Mouse (Mus musculus): ENCODE results near the gene Bhlhe23.

Bhlhe23 gene

DNA sequence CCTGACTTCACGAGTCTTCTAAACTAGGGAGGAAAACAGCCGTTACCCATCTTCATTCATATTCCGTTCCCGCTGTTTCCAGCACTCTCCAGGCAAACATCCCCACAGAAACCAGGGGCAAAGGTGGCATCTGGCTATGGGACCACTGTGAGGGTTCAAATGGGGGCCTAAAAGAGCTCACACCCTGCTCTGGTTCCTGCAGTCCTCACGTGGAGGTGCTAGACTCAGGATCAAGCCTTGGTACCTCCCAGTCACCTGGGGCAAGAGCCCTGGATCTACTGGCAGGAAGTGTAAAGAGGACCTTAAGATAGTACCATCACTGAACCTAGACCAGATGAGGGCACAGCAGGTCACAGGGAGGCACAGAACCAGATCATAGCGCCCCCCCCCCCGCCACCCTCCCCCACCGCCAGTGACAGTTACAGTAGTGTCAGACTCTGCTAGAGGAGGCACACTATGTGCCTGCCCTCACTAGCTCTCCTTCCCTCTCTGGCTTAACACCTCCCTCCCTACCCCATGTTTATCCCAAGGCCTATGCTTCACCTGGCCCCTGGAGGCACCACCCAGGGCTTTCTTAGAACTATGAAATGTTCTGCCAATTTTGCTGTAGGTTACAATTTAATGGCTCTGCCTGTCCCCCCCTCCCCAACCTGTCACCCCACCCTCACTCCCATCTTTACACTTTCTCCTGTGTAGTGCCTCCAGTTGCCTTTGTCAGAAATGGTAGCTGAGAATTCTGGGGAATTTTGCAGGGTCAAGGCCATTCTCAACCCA, 50.7 kb downstream of the Bhlhe23 start:
- in situ Hi-C loops (cut with MboI), result no loop called here

DNA sequence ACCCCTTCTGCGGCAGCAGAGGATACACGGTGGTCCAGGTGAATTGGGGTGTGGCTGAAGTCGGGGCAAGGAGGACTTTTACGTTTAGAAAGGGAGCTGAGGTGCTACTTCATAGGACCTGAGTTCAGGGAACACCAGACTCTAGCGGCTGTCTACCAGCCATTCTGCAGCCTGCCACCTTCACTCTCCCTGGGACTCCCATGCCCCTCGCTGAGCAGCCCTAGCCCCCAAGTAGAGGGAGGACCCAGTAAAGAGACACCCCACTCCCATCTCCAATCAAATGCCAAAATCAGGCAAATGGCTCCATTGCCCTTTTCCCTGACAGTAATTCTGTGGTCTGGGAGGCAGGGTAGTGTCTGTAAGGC, 51.3 kb downstream of the Bhlhe23 start:
- in situ Hi-C loops (cut with MboI), result no loop called here

DNA sequence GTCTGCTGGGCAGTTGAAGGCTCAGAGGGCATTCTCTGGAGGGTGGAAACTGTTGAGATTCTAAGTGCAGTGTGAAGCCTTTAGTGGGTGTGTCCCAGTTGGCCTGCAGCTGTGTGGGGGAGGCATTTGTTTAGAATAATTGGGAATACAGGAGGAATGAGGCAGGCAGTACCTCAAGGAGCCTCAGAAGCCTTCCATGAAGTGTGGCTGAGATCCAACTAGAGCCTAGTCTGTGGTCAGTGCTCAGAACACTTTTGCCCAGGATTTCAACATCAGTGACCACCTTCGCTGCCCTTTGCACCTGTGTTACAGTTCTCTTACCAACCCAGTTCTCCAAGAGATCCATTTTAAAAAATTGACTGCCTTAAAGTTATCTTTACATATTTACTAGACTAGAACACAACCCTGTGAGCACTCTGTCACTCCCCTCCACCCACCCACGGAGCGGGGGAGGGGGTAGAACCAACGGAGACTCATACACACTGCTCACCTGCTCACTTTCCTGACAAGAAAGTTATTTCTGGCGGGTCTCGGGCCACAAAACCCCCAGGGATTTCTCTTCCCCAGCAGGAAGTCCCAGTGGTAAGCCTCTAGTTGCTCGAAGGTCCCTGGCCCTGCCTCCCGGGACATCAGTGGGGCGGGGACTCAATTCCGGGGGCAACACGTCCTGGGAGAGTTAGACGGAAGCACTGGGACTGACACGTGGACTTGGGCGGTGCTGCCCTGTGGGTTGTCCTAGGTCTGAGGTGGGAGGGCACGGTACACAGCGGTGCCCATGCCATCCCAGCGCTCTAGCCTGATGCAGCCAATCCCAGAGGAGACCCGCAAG, 51.9 kb downstream of the Bhlhe23 start, which contains the start of gene Slc17a9:
Slc17a9 (plus strand) TSS at position 679 of the 829 bp plus-strand sequence.
- in situ Hi-C loops (cut with MboI), result no loop called here
